Mouse (Mus musculus): ENCODE measurements around the gene Gucd1.
A peak's percentile ranks its signal among the peaks of the same experiment; 100 is the strongest.

Gene Gucd1

DNA sequence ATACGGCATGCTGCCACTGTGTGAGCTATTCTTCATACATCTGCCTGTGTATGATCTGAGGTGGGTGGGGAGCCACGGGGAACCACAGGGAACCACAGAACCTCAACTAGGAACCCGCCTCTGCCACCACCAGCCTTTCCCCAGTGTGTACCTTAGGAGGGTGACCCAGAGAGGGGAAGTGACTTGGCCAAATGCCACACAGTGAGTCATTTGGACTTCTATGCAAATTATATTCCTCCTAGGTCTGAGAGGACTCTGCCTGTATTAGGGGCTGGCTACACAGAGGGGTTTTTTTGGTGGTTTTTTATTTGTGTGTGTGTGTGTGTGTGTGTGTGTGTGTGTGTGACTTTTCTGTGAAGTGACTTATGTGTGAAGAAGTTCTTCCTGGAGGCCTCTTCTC lies 191.2 kb downstream of the Gucd1 start:
- no peak for DNase-seq (ENCODE audit: low spot score in 2 of 2)

GRCm38 (mm10) chr10:75325821-75326220 lies 192.0 kb downstream of the Gucd1 start:
- DNase-seq (ENCODE audit: low spot score in 2 of 2), result no peak

GRCm38 (mm10) chr10:75324391-75324790 lies 193.4 kb downstream of the Gucd1 start:
- DNase-seq (ENCODE audit: low spot score in 2 of 2), result no peak

DNA sequence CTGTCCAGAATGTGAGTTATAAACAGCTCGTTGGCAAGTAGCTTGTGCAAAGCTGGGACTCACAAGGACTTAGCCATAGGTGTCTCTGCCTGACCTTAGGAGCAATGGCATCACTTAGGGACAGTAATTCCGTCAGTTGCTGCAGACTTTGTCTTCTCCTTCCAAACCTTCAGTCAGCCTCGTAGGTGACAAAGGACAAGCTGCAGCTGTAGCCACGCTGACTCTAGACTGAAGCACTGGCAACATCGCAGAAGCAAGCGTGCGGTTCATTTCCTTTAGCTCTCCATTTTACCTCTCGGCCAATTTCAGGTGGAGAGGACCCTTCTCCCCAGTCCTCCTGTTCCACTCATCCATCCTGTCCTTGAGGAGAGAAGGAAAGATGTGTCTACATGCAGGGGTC lies 193.8 kb downstream of the Gucd1 start:
- no peak for DNase-seq (ENCODE audit: low spot score in 2 of 2)

DNA sequence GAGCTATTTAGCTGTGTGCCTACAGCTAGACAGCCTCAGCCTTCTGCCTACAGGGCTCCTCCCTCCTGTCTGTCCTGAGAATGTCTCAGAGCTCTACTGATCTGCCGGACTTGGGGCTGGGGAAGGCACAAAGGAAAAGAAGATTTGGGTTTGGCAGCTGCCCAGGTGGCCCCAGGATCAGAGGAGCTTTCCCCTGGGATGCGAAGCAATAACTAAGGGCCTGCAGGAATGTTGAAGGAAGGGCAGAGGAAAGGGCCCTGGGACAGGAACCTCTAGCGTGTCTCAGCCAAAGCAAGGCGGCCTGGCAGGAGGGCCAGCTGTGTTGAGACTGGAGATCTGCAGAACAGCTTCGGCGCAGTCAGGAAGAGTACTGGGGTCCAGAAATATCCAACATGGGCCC lies 194.8 kb downstream of the Gucd1 start:
- DNase-seq (ENCODE audit: low spot score in 2 of 2), result no peak

GRCm38 (mm10) chr10:75320321-75320720 lies 197.5 kb downstream of the Gucd1 start:
- no peak for DNase-seq (ENCODE audit: low spot score in 2 of 2)

- DNase-seq (ENCODE audit: low spot score in 2 of 2), result no peak
Observed at GRCm38 (mm10) chr10:75318206-75318605, 199.6 kb downstream of the Gucd1 start.

DNA sequence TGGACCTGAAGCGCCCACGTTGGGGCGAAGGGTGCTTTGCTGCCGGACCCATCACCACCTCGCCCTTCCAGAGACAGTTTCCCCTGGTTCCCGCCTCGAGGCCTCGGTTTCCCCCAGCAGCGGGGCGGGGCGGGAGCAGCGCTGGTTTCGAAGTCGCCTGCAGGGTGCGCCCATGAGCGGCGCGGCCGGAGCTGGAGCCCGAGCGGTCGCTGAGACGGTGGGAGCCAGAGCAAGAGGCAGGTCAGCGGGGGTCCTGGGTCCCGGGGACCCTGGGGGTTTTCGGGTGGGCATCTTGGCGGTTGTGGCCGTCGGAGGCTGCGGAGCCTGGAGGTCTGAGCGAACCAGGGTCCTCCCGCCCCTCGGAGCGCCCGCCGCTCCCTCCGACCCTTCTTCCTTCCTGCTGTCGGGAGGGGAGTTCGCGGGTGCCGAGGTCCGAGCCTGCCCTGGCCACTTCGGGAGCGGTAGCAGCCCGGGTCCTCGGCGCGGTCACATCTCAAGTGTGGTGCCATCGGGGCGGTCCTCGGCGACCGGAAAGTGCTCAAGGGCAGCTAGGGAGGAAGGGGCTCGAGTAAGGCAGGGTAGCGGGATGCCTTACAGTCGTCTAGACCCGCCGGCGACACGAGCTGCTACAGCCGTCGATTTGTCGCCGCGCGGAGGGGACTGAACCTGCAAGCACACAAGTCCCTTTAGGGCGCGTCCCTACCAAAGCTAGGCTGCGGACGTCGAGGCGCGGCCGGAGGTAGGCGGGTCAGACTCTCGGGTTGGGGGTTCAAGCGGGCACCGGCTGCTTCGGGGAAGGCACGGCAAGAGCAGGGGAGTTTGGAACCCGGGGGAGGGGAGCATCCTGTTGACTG lies 200.6 kb downstream of the Gucd1 start:
- no peak for DNase-seq (ENCODE audit: low spot score in 2 of 2)

- no peak for DNase-seq (ENCODE audit: low spot score in 2 of 2)
Observed at GRCm38 (mm10) chr10:75316872-75316907, 201.1 kb downstream of the Gucd1 start, which contains the start of gene Adora2a. Adora2a (plus strand) TSS chr10:75316877.

- DNase-seq (ENCODE audit: low spot score in 2 of 2), result no peak
Observed at GRCm38 (mm10) chr10:75316472-75316871, 201.3 kb downstream of the Gucd1 start.

DNA sequence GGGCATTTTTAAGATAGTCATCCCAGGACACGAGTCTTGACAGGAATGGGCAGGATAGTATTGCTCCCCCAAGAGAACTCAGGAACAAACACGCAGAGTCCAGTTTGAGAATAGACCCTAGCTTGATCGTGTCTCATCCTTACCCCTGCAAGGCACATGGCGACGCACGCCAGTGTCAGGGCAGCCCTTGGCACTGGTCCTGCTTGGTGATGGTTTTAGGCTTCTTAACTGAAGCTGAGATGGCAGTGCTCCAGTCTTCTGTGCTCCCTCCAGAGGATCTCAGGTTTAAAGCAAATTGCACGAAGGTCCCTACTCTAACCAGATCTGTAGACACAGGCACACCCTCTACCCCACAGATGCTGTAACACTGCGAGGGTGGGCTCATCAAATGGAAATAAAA lies 202.0 kb downstream of the Gucd1 start:
- DNase-seq (ENCODE audit: low spot score in 2 of 2), result no peak

DNA sequence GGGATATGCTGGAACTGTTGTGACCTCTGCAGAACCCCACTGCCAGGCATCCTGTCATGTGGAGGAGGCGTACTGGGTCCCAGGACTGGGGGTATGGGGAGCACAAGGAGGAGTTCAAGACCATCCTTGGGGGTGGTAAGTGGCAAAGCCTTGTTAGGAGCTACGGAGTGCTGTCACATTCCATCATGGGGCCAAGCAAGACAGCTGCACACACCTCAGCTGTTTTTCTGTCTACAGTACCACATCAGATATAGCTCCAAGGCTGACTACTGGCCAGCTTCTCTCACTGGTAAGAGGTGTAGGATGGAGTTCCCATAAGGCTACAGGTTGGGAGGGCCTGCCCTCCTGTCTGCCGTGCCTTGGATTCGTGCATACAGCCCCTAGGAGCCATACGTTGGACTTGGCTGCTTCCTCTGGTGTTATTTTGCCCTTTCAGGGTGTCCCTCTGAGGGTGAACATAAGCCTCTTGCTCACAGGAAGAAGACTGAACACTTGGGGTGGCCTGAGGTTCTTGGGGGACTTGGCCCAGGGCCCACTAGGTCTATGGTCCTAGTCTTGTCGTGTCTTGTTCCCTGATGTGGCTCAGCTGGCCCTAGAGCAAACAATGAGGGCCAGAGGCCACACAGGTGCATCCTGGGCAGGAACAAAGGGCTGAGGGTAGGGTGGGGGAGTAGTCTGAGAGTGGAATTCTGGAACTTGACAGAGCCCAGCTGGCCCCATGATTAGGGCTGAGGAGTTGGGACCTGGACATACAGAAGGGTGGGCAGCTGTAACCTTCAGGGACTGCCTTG lies 203.4 kb downstream of the Gucd1 start:
- DNase-seq (ENCODE audit: low spot score in 2 of 2), result no peak

- no peak for DNase-seq (ENCODE audit: low spot score in 2 of 2)
Observed at GRCm38 (mm10) chr10:75312361-75312760, 205.4 kb downstream of the Gucd1 start.

DNA sequence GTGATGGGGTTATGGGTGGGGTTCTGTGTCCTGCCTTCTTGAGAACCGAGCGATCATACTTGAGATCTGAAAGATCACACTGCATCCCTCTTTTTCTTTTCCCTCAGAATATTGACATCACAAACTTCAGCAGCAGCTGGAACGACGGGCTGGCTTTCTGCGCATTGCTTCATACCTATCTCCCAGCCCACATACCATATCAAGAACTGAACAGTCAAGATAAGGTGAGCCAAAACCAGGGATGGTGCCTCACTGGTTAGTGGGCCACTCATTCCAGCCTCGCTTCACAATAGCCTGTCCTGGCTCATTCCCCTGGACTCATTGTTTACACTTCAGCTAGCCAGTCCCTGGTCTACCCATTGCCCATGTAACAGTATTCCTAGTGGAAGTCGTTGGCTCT lies 210.6 kb downstream of the Gucd1 start:
- DNase-seq (ENCODE audit: low spot score in 2 of 2), result no peak

DNA sequence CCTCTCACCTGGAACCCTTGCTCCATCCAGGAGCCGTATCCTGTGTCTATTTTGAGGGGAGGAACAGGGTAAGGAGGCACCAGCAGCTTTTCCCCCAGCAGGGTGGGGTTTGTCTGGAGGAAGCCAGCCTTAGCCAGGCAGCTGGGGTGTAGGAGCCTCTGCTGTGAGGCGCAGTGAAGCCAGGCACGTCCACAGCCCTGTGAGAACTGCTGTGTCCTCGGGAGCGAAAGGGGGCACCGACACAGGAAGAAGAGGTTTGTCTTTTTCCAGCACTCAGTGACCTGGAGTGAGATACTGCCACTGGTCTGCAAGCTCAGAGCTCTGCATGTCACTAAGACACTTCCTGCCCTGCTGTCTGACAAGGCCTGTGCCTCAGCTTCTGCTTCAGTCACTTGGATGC lies 213.4 kb downstream of the Gucd1 start:
- DNase-seq (ENCODE audit: low spot score in 2 of 2), result no peak

DNA sequence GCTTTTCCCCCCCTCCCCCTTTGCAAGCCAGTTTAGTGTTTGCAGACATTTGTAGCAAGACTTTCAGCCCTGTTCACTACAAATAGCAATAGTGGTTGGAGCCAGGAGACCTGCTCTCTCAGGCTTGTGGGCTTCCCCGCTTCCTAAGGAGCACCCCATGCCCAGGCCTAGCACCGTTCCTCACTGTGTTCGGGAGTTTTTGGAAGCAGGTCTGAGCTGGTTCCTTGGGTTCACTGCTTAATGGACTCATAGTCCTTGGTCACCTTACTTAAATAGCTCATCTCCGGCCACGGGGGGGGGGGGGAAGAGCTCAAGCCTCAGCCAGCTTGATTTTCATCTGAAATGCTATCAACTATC lies 213.7 kb downstream of the Gucd1 start:
- no peak for DNase-seq (ENCODE audit: low spot score in 2 of 2)

- peak; percentile 42 to 43 for DNase-seq (ENCODE audit: low spot score in 2 of 2)
Observed at GRCm38 (mm10) chr10:75303324-75304048, 214.3 kb downstream of the Gucd1 start.

DNA sequence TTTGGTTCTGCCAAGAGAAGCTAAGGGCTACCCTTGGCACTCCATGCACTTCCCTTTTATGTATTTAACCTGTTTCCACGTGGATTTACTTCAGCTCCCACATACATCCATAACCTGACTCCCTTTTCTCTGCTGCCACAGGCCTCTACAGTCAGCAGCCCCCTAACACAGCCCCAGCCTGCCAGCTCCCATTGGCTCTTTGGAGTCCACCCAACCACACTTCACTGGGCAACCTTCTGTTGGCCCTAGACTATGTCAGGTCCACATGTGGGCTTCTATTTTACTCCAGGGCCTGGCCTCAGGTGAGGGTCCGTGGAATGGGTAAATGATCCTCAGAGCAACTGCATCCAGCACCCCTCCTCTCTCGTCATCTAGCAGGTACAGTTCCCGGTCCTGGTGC lies 215.2 kb downstream of the Gucd1 start:
- DNase-seq (ENCODE audit: low spot score in 2 of 2), result no peak

DNA sequence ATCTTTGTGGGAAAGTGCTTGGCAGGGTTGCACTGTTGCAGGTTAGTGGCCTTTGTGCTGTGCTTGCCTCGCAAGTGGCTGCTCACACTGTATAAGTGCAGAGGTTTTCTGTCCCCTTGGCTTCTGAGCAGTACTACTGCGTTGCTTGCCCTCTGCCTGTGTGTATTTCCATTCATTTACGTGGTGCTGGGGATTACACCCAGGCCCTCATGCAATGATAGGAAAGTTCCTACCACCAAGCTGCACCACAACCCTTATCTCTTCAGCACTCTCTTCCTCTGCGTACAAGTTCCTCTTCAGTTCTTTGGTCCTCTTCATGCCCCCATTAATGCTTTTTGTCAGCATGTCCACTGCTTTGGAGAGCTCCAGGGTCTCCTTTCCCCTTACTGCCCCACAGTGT lies 215.8 kb downstream of the Gucd1 start:
- no peak for DNase-seq (ENCODE audit: low spot score in 2 of 2)

GRCm38 (mm10) chr10:75301195-75301806 lies 216.5 kb downstream of the Gucd1 start:
- DNase-seq (ENCODE audit: low spot score in 2 of 2), result no peak
